12 mouse cellular contexts compared by ENCODE assay signal in the genomic region with DNA sequence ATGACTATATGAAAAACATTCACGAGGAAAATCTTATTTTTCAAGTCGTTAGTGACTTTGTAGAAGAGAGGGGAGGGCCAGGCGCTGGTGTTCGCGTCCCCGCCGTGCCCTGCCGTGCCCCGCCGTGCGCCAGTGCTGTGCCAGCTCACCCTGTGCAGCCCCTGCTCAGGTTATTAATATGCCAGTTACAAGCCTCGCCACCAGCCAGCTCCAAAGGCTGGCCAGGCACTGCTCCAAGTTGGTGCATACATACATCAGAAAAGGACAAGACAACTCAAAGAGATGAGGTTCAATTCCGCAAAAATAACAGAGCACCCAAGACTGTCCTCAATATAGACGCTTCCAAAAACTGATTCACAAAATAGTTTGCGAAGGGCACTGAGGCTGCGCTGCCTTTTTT. TPM values are rescaled to one million over a fixed set of nuclear protein-coding genes. Genes with fewer than 3 reads are reported as not detected.
A peak's percentile ranks its signal among the peaks of the same experiment; 100 is the strongest.
DNase-seq lines count a peak whose midpoint lies in the region; ATAC-seq lines count a peak whose summit lies in the region.
"Had no signal": no experiment of that assay in that cellular context is flagged by ENCODE, and none has a peak within 500 bp of the region (broad histone marks: within the 10 kb centered on the region; RNA-seq: fewer than 3 reads in every experiment).

No protein-coding gene starts in this region.

- no peaks in the 10 kb centered on the region for H3K27me3 ChIP-seq in hindbrain, embryonic 14.5 days (ENCODE audit: control insufficient read depth, insufficient read depth, low read length)
- H3K27me3 ChIP-seq in hindbrain, embryonic 12.5 days = no peaks in the 10 kb centered on the region
- H3K27me3 ChIP-seq: forebrain, embryonic 15.5 days; liver, embryonic 13.5 days had no signal

- 0 out of 2 replicates have a peak overlapping the region, but pooled peaks have one; percentile 23 for H3K27ac ChIP-seq in hindbrain, embryonic 14.5 days
- H3K27ac ChIP-seq in hindbrain, embryonic 12.5 days = no peak overlapping the region
- H3K27ac ChIP-seq: forebrain, embryonic 15.5 days; liver, embryonic 13.5 days had no signal

- no peak for ATAC-seq in hindbrain, embryonic 14.5 days (ENCODE audit: low FRiP score)
- ATAC-seq in hindbrain, embryonic 12.5 days (ENCODE audit: low FRiP score) = no peak
- ATAC-seq: forebrain, embryonic 15.5 days had no signal

- WGBS in hindbrain, embryonic 14.5 days = 70% methylated on average over 16 of the region's 16 CpGs
- WGBS in hindbrain, embryonic 12.5 days = 89% methylated on average over 16 of the region's 16 CpGs

- peaks cover 32% of the 10 kb centered on the region; the same call in 1 of the 2 replicates for H3K4me1 ChIP-seq in hindbrain, embryonic 14.5 days (replicated peaks; ENCODE audit: control insufficient read depth, insufficient read depth, low read length)
- H3K4me1 ChIP-seq in hindbrain, embryonic 12.5 days = peaks cover 28% of the 10 kb centered on the region

- no peaks in the 10 kb centered on the region for H3K36me3 ChIP-seq in hindbrain, embryonic 14.5 days (replicated peaks; ENCODE audit: control insufficient read depth, insufficient read depth)
- no peaks in the 10 kb centered on the region for H3K36me3 ChIP-seq in hindbrain, embryonic 12.5 days
- H3K36me3 ChIP-seq: forebrain, embryonic 15.5 days; G1E; liver, embryonic 13.5 days had no signal

- no peak for DNase-seq in hindbrain, embryonic 14.5 days (ENCODE audit: low spot score)
- peak; percentile 63 for DNase-seq in cerebellum, adult 11-12 months
- peak; percentile 79 to 89 for DNase-seq in cerebellum, postnatal 10 days
- DNase-seq in left cerebral cortex, postnatal 4 days = peak; percentile 69
- DNase-seq in urinary bladder, postnatal 14 days (ENCODE audit: low spot score) = no peak
- no peak for DNase-seq in kidney, postnatal 14 days
- DNase-seq in lung, postnatal 36 days = no peak
- DNase-seq: adrenal gland, adult 8-10 months; liver, embryonic 13.5 days had no signal

- no peaks in the 10 kb centered on the region for H3K9me3 ChIP-seq in hindbrain, embryonic 14.5 days (ENCODE audit: control insufficient read depth, low read length)
- no peaks in the 10 kb centered on the region for H3K9me3 ChIP-seq in hindbrain, embryonic 12.5 days (replicated peaks)
- H3K9me3 ChIP-seq: forebrain, embryonic 15.5 days; G1E; liver, embryonic 13.5 days had no signal

- intact Hi-C loops in left cerebral cortex, postnatal 4 days (cut with DNase I) = loop anchor here (10.0 kb wide), 1 partner anchor 51 kb away; a partner anchor contains a TSS

- H3K4me2 ChIP-seq in hindbrain, embryonic 14.5 days (replicated peaks) = 0 out of 2 replicates have a peak overlapping the region, but pooled peaks have one; percentile 8
- H3K4me2 ChIP-seq in hindbrain, embryonic 12.5 days (replicated peaks) = no peak overlapping the region
- H3K4me2 ChIP-seq: forebrain, embryonic 15.5 days; liver, embryonic 13.5 days had no signal

- no peak overlapping the region for H3K4me3 ChIP-seq in hindbrain, embryonic 14.5 days (replicated peaks; ENCODE audit: low read length)
- no peak overlapping the region for H3K4me3 ChIP-seq in hindbrain, embryonic 12.5 days
- H3K4me3 ChIP-seq: forebrain, embryonic 15.5 days; liver, embryonic 13.5 days had no signal

- H3K9ac ChIP-seq in hindbrain, embryonic 14.5 days = no peak overlapping the region
- H3K9ac ChIP-seq in hindbrain, embryonic 12.5 days = no peak overlapping the region
- H3K9ac ChIP-seq: forebrain, embryonic 15.5 days; liver, embryonic 13.5 days had no signal

RNA-seq across cellular contexts. Expression of a gene that starts 51.7 kb away (rescaled TPM):
- 43.6 and 44.0 TPM in 2 replicates for polyA plus RNA-seq in hindbrain, embryonic 14.5 days (2014; fragmentation: Nextera tagmentation; extraction: Ambion mirVana)
- polyA plus RNA-seq in hindbrain, embryonic 12.5 days (2016; fragmentation: Nextera tagmentation; extraction: Ambion mirVana) = 32.6 and 33.3 TPM in 2 replicates
- 10 to 100 TPM; 59.3 to 60.2 TPM for total RNA-seq in left cerebral cortex, postnatal 4 days (2021)

Comparison
In these comparisons a context has a peak if more than half of its experiments do, and no peak if none do; other contexts are left out.
1. DNase-seq: peak in cerebellum, adult 11-12 months (single experiment), cerebellum, postnatal 10 days (2 of 2) and left cerebral cortex, postnatal 4 days (single experiment); none in hindbrain, embryonic 14.5 days (single experiment), urinary bladder, postnatal 14 days (single experiment), kidney, postnatal 14 days (single experiment) and lung, postnatal 36 days (single experiment).